Mouse (Mus musculus) embryonic fibroblast, embryonic 13.5 days (primary cell): ENCODE results near the gene Krtap5-3.

Source experiments
- CTCF ChIP-seq: IDR thresholded peaks from 2 replicates; pipeline ENCODE4 v1.5.1; 2011; ENCODE audit warnings: mild to moderate bottlenecking, control low read depth, low read length, moderate library complexity, borderline replicate concordance; ENCODE audit not compliant: insufficient read depth
- POLR2A ChIP-seq: IDR thresholded peaks from 2 replicates; pipeline ENCODE4 v1.6.1; 2011; ENCODE audit warnings: low read depth, mild to moderate bottlenecking, control low read depth, low read length, moderate library complexity

DNA sequence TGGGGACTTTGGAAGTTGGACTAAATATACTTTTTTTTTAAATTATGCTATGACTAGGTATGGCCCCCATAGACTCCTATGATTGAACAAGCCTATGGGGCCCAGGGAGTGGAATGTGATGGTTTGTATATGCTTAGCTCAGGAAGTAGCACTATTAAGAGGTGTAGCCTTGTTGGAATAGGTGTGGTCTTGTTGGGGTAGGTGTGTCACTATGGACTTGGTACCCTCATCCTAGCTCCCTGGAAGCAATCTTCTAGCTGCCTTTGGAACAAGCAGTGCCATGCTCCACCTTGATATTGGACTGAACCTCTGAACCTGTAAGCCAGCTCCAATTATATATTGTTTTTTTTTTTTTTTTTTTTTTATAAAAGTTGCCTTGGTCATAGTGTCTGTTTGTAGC is 4.3 kb downstream of the Krtap5-3 start:
- TF ChIP-seq CTCF (no peak), POLR2A (no peak)
